Mouse (Mus musculus) hindbrain, embryonic 11.5 days (tissue): ENCODE measurements around the gene Gemin7. TPM values are rescaled to one million over a fixed set of nuclear protein-coding genes. Genes with fewer than 3 reads are reported as not detected.

ENCODE experiments used
- ATAC-seq: fragments of 200-750 bp; cut with Nextera tagmentation; 2 replicates; pipeline ENCODE4 v1.8.0; 2017; ENCODE audit warnings: mild to moderate bottlenecking, moderate TSS enrichment, moderate library complexity; ENCODE audit not compliant: low FRiP score
- DNase-seq: peaks from one replicate; pipeline ENCODE4 v3.0.0-alpha.2; 2015; ENCODE audit warnings: low spot score
- H3K27ac ChIP-seq: fragments of 300-500 bp; sonication (generic); 2 replicates; pipeline ENCODE4 v1.5.1; 2014; ENCODE audit warnings: mild to moderate bottlenecking, low read depth, low read length
- H3K27me3 ChIP-seq: fragments of 300-500 bp; sonication (generic); 2 replicates; pipeline ENCODE4 v1.6.1; 2014; ENCODE audit warnings: mild to moderate bottlenecking, low read length, moderate library complexity, mixed read lengths; ENCODE audit not compliant: control insufficient read depth, insufficient read depth
- H3K36me3 ChIP-seq: fragments of 300-500 bp; sonication (generic); 2 replicates; pipeline ENCODE4 v1.6.1; 2014; ENCODE audit warnings: mild to moderate bottlenecking, low read length, moderate library complexity, mixed read lengths; ENCODE audit not compliant: control insufficient read depth, insufficient read depth
- H3K4me1 ChIP-seq: fragments of 300-500 bp; sonication (generic); replicated peaks from 2 replicates; pipeline ENCODE4 v1.6.1; 2014; ENCODE audit warnings: low read length, mixed read lengths; ENCODE audit not compliant: control insufficient read depth, insufficient read depth
- H3K4me2 ChIP-seq: fragments of 300-500 bp; sonication (generic); replicated peaks from 2 replicates; pipeline ENCODE4 v1.6.1; 2014; ENCODE audit warnings: mild to moderate bottlenecking, low read depth, low read length
- H3K4me3 ChIP-seq: fragments of 300-500 bp; sonication (generic); 2 replicates; pipeline ENCODE4 v1.5.1; 2014; ENCODE audit warnings: low read depth, low read length
- H3K9ac ChIP-seq: fragments of 300-500 bp; sonication (generic); 2 replicates; pipeline ENCODE4 v1.6.1; 2014; ENCODE audit warnings: low read depth, low read length
- H3K9me3 ChIP-seq: fragments of 300-500 bp; sonication (generic); 2 replicates; pipeline ENCODE4 v1.6.1; 2016; ENCODE audit warnings: low read length; ENCODE audit not compliant: control insufficient read depth
- WGBS: fragments of 180-500 bp; shearing (Covaris S2); extraction: QIAGEN DNeasy Blood & Tissue Kit; methylation state at CpG from one replicate; pipeline ENCODE4 v1.1.7; 2014; 5-methylcytosine and 5-hydroxymethylcytosine counted together
- polyA plus RNA-seq: library from polyadenylated mRNA; unstranded; fragments of >200 nt; fragmentation: Nextera tagmentation; extraction: Ambion mirVana; gene quantifications from 2 replicates; pipeline ENCODE4 v1.2.1, GENCODE M21; 2014

The Gemin7 gene
- polyA plus RNA-seq, 1 experiment from 2014 or later: 173 TPM

DNA sequence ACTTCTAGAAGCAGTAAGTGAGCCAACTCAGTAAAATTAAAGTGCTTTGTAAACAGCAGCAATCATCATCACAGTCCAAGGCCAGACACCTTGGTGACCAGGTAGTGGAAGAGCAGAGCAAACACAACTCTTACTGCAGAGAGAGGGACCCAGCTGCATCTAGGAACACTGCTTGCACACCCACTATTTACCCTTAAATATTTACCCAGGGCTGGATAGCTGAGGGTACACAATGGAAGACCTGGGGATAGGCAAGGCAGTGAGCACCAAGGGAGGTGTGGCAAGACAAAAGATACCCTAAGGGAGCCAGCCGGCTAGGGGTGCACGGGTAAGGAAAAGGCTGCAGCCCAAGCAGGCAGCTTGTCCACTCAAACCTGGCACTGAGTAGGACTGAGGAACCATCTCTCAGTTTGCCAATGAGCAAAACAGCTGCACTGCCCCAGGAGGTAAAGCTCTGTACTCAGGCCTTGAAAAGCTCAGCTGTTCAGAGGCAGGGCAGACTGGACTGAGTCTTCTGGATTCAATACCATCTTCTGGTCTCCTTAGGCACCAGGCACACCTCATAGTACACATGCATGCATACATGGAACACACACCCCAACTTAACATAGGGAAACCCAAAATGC lies 29.9 kb downstream of the Gemin7 start:
- 72% methylated on average over 2 of the region's 2 CpGs for WGBS
- Histone ChIP-seq H3K4me2 (no peak overlapping the region), H3K4me3 (no peak overlapping the region), H3K4me1 (no peaks in the 10 kb centered on the region), H3K36me3 (no peaks in the 10 kb centered on the region), H3K27me3 (no peaks in the 10 kb centered on the region), H3K9me3 (no peaks in the 10 kb centered on the region), H3K9ac (no peak overlapping the region), H3K27ac (no peak overlapping the region)
- ATAC-seq: no peak
- no peak for DNase-seq

DNA sequence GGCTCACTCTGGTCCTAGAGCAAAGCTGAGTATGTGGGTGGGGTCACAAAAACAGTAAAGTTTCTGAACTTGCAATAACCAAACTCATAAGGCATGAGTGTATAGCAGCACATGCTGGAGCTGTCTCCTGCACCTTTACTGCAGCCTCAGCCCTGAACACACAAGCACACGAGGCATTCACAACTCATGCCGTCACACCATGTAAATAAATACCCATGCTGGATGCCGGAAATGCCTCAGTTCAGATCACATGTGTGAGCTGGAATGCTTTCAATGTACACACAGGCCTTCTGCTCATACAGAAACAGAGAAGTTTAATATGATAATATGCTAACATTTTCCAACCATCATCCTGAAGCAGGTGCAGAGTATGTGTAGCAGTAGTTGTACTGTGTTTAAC lies 31.4 kb downstream of the Gemin7 start:
- H3K27me3 ChIP-seq: no peaks in the 10 kb centered on the region
- no peak overlapping the region for H3K9ac ChIP-seq
- WGBS: 84% methylated on average over 3 of the region's 3 CpGs
- H3K36me3 ChIP-seq: no peaks in the 10 kb centered on the region
- no peak overlapping the region for H3K27ac ChIP-seq
- peaks cover 4% of the 10 kb centered on the region; the same call in 1 of the 2 replicates for H3K4me1 ChIP-seq
- ATAC-seq (no peak), DNase-seq (no peak)
- H3K4me2 ChIP-seq: no peak overlapping the region
- no peak overlapping the region for H3K4me3 ChIP-seq
- no peaks in the 10 kb centered on the region for H3K9me3 ChIP-seq

DNA sequence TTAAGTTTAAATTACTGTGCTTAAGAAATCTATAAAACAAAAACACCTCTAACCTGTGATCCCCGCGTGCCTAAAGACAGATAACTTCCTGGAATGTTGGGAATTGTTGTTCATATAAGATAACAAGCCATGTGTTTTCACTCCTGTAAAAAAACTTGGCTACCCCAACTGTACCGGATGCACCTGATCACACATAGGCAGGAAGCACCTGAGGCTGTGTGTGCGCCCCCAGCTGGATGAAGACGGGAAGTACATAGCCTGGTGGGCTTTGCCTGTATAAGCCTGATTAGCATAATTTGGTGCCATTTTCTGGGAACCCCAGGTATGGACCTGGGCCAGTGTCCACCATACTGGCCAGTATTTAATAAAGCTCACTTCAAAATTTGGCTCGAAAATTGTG lies 33.8 kb downstream of the Gemin7 start:
- H3K4me2 ChIP-seq: no peak overlapping the region
- H3K36me3 ChIP-seq: no peaks in the 10 kb centered on the region
- no peaks in the 10 kb centered on the region for H3K9me3 ChIP-seq
- H3K27ac ChIP-seq: no peak overlapping the region
- DNase-seq: no peak
- ATAC-seq: no peak
- 61% methylated on average over 6 of the region's 6 CpGs for WGBS
- no peak overlapping the region for H3K4me3 ChIP-seq
- peaks cover 4% of the 10 kb centered on the region; the same call in 1 of the 2 replicates for H3K4me1 ChIP-seq
- no peak overlapping the region for H3K9ac ChIP-seq
- H3K27me3 ChIP-seq: no peaks in the 10 kb centered on the region

DNA sequence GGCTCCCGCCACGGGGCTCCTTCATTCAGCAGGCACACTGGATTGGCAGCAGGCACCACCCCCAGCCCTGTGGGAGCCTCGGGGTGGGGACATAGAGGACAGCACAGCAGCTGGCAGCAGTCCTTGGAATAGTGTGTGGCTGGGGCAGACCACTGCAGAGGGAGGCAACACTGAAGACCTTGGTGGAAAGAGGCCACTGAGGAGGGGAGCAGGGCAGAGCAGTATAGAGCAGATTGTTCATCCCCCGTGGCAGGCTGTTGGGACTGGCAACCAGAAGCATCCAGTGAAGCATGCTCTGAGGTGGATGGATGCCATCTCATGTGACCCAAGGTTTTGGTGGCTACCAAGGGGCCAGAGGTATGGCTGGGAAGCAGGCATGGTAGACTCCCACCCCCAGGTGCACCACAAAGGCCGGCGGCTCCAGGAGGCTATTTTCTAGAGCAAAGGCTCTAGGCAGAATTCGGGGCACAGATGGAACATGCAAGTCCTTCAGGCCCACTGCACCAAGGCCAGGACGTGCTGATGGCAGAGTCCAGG lies 35.2 kb downstream of the Gemin7 start:
- peak; percentile 78 for ATAC-seq
- 63% methylated on average over 8 of the region's 8 CpGs for WGBS
- no peaks in the 10 kb centered on the region for H3K27me3 ChIP-seq
- H3K27ac ChIP-seq: no peak overlapping the region
- H3K9me3 ChIP-seq: no peaks in the 10 kb centered on the region
- no peak overlapping the region for H3K4me3 ChIP-seq
- H3K36me3 ChIP-seq: no peaks in the 10 kb centered on the region
- peak; percentile 41 for DNase-seq
- peaks cover 4% of the 10 kb centered on the region; the same call in 1 of the 2 replicates for H3K4me1 ChIP-seq
- no peak overlapping the region for H3K9ac ChIP-seq
- no peak overlapping the region for H3K4me2 ChIP-seq

DNA sequence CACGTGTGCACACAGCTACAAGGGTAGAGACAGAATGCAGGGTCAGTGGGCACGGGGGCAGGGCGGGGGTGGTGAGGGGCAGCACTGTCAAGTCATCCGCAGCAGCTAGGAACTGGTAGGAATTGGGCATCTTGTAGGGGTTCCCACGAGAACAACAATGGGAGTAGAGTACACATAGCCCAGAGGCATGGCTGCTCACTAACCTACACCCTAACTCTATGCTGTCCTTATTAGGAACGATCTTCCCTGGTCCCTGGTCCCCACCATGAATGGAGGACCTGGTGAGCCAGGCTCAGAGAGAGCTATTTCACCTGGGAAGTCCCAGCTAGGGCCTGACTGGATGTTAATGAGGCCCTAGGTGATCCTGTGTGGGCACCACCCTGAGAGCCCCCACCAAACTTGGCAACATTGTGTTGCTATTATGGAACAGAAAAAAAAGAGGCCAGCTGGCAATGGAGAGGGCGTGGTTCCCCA lies 35.7 kb downstream of the Gemin7 start:
- ATAC-seq: peak; percentile 47

DNA sequence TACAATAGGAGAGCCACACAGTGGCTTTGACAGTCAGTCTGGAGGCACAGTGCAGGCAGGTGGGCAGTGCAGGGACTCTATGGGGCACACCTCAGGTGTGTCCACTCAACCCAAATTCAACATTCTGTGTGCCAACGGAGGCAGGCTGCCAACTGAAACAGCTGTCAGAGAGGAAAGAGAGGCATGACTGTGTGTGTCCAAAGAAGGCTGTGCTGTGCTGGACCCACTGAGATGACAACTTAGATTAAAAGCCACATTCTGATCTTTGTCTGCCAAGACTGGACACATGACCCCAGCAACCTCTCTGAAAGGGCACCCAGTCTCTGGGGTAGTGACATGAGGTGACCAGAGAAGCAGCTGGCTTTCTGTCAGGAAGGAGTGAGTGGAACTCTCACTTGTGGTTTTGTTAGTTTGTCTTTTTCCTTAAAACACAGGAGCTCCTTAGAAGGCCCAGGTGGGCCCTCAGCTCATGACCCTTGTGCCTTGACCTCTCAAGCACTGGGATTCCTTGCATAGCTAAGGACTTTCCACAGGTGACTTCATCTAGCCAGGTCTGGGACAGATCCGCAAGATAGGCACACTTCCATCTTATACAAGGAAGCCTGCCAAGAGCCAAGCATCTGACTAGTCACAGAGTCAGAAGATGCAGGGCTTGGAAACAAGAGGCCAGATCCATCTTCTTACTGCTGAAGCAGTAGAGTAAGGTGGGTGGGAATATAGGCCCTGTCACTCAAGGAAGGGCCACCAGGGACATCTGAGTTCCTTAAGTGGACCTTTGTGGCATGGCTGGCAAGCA lies 36.4 kb downstream of the Gemin7 start:
- Histone ChIP-seq H3K4me3 (no peak overlapping the region), H3K27me3 (no peaks in the 10 kb centered on the region), H3K9me3 (no peaks in the 10 kb centered on the region), H3K4me2 (no peak overlapping the region), H3K27ac (no peak overlapping the region), H3K9ac (no peak overlapping the region), H3K36me3 (no peaks in the 10 kb centered on the region), H3K4me1 (peaks cover 4% of the 10 kb centered on the region; the same call in 1 of the 2 replicates)
- DNase-seq (no peak), ATAC-seq (no peak)
- WGBS: 95% methylated on average over 2 of the region's 2 CpGs

More for the DNA sequence above, 35.7 kb downstream of the Gemin7 start:
- no peaks in the 10 kb centered on the region for H3K27me3 ChIP-seq
- H3K27ac ChIP-seq: no peak overlapping the region
- no peak overlapping the region for H3K4me2 ChIP-seq
- peaks cover 4% of the 10 kb centered on the region; the same call in 1 of the 2 replicates for H3K4me1 ChIP-seq
- no peak for DNase-seq
- H3K9ac ChIP-seq: no peak overlapping the region
- H3K4me3 ChIP-seq: no peak overlapping the region
- no peaks in the 10 kb centered on the region for H3K9me3 ChIP-seq
- whole genome bisulfite sequencing: 77% methylated on average over 7 of the region's 7 CpGs
- H3K36me3 ChIP-seq: no peaks in the 10 kb centered on the region

DNA sequence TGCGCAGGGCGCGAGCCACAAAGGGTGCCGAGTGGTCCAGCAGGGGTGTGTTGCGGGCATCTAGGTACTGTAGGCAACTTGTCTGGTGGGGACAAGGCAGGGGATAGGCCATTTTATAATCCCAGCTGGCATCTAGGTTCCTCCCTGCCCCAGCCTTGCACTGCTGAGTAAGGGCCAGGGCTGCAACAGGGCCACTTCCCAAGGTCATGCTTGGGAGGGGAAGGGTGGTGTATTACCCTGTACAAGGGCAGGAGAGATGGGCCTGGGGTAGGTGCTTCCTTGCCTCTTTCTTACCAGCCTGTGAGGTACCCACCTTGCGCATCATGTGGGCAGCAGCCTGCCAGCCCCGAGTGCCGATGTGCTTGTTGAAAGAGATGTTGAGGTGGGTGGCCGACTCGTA lies 42.7 kb downstream of the Gemin7 start:
- no peak overlapping the region for H3K27ac ChIP-seq
- DNase-seq (no peak), ATAC-seq (no peak)
- H3K9me3 ChIP-seq: no peaks in the 10 kb centered on the region
- H3K4me2 ChIP-seq: no peak overlapping the region
- peaks cover 9% of the 10 kb centered on the region; the same call in 1 of the 2 replicates for H3K36me3 ChIP-seq
- WGBS: 93% methylated on average over 10 of the region's 10 CpGs
- H3K9ac ChIP-seq: no peak overlapping the region
- H3K4me3 ChIP-seq: no peak overlapping the region
- no peaks in the 10 kb centered on the region for H3K4me1 ChIP-seq
- no peaks in the 10 kb centered on the region for H3K27me3 ChIP-seq

DNA sequence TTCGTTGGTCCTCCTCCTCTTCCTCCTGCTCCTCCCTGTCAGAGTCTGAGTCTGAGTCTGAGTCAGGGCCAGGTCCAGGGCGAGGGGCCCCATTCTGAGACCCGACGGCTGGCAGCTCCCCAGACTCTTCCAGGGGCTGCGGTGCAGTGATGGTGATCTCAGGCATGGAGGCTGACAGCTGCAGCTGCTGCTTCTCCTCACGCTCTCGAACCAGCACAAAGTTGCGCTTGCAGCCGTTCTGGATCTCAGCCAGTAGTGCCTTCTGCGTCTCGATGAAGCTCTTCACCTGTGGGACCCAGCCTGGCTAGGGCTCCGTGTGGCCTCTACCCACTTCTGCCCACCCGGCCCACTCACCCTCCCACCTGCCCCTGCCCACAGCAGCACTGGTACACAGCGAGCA lies 45.2 kb downstream of the Gemin7 start:
- Histone ChIP-seq H3K27me3 (no peaks in the 10 kb centered on the region), H3K4me1 (no peaks in the 10 kb centered on the region), H3K9me3 (no peaks in the 10 kb centered on the region), H3K9ac (no peak overlapping the region), H3K4me2 (no peak overlapping the region), H3K36me3 (peaks cover 11% of the 10 kb centered on the region; the same call in 1 of the 2 replicates), H3K27ac (no peak overlapping the region), H3K4me3 (no peak overlapping the region)
- ATAC-seq: no peak
- DNase-seq: no peak
- WGBS: 95% methylated on average over 14 of the region's 14 CpGs
